Mouse (Mus musculus) c-Kit-positive CD71-positive TER-119-positive erythroid progenitor cells, embryonic 14.5 days (primary cell): ENCODE measurements at regions not wholly inside any gene's neighbourhood (a gene's known extent, or its start where the extent isn't known, plus 50 kb on each side); places are given as distances from the start of the nearest gene placed in this dataset.

ENCODE experiments used
- DNase-seq: peaks from one replicate; pipeline ENCODE4 v3.0.0-alpha.2; 2013; ENCODE audit warnings: low spot score

DNA sequence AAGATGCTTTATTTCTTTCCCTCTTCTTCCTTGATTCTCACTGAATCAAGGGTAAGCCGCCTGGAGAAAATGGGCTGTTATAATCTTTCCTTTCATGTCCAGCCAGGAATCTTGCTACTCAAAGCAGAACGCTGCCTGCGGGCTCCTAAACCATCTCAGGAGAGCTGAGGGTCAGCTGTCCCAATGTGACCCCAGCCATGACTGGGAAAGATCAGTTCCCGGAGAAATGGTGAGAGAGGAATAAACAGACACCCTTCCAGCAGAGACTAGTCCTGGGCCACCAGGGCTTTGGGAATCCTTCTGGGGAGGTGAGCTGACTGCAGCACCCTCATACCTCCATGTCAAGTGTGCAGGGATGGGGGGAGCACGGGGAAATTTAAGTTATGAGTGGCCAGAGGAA, 195.4 kb upstream of the Dio3 start:
- DNase-seq: no peak

DNA sequence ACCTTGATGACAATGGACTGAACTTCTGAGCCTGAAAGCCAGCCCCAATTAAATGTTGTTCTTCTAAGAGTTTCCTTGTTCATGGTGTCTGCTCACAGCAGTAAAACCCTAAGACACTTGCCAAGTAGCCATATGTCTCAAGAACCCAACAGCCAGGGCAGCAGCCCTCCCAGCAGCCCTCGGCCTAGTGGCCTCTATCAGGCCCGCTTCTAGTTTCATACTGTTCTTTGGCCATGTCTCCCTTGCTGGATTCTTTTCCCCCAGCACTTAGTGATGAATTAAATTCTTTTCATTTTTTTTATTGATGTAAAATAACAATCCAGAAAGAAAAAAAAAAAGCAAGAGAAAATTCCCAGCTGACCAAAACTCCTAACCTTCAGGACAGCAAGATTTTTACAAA, 191.9 kb upstream of the Dio3 start:
- no peak for DNase-seq

DNA sequence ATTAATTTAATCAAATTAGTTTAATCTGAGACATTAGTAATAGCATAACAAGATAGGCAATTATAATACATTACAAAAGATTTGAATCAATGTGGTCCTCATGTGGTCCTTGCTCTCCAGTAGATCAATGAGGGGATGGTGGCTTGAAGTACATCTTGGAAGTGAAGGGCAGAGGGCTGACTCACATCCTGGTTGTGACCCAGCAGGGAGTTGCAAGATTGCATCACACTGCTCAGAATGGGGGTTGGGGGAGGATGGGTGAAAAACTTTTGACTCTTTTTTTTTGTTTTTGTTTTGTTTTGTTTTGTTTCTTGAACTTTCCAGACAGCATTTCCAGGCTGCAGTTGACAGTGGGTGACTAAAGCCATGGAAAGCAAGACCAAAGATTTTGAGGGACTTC, 191.1 kb upstream of the Dio3 start:
- no peak for DNase-seq

- DNase-seq: no peak
These were observed 176.7 kb upstream of the Dio3 start for GRCm38 (mm10) chr12:110102186-110102585.

GRCm38 (mm10) chr12:110112051-110112722, 166.7 kb upstream of the Dio3 start:
- no peak for DNase-seq

- no peak for DNase-seq
These were observed 166.2 kb upstream of the Dio3 start for GRCm38 (mm10) chr12:110112723-110113105.

GRCm38 (mm10) chr12:110120141-110120540, 158.7 kb upstream of the Dio3 start:
- no peak for DNase-seq

DNA sequence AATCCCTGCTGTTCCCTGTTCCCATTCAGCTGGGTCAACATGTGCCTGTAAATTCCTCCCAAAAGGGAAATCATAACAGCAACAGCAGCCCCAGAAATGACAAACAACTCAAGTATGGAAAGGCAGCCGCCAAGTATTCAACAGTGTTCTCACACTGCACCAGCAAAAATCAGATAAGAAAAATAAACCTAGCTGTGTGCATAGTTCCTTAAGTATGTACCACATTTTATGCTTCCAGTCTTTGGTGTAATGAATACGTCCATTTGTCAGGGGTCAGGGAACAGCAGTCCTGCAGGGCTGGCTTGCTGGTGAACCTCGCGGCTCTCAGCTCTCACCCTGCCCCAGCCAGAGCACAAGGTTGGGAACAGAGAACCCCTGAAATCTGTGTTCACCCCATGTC, 155.9 kb upstream of the Dio3 start:
- DNase-seq: no peak

GRCm38 (mm10) chr12:110126525-110126924, 152.3 kb upstream of the Dio3 start:
- no peak for DNase-seq

DNA sequence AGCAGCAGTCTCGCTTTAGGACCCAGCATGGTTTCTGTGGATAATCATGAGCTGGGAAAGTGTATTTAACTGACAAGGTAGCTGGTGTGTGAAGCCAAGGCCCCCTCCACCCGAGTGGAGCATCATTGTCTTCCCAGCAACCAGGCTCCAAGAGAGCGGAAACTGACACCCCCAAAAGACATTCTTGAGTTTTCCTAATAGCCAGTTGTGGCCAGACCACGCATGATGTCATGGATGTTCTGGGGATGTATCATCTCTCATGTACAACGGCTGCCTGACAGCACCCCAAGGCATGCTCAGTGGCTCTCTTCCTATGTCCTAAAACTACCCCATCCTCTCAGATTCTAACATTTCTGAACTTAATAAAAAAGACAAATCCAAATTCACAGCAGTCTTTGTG, 133.5 kb upstream of the Dio3 start:
- DNase-seq: no peak

- DNase-seq: no peak
These were observed 124.5 kb upstream of the Dio3 start for GRCm38 (mm10) chr12:110154225-110154962.

DNA sequence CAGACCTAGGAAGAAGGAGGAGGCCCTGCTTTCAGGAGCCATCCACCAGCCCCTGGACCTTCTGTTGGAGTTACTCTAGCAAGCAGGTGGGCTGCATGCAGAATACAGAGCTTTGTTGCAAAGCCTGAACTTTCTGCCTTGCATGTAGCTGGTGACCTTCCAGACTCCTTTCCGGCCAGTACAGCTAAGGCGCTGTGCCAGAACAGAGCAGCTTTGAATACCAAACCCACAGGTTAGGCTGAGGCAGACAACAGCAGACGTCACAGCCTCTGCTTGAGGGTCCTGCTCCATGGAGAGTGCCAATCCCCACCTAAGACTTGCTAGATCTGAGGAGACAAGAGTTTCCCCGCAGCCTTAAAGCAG, 123.9 kb upstream of the Dio3 start:
- no peak for DNase-seq

GRCm38 (mm10) chr12:110156441-110156840, 122.4 kb upstream of the Dio3 start:
- no peak for DNase-seq

GRCm38 (mm10) chr12:110157998-110158747, 120.7 kb upstream of the Dio3 start:
- DNase-seq: no peak

GRCm38 (mm10) chr12:110161306-110161705, 117.6 kb upstream of the Dio3 start:
- no peak for DNase-seq

GRCm38 (mm10) chr12:110165462-110165861, 113.4 kb upstream of the Dio3 start:
- no peak for DNase-seq

DNA sequence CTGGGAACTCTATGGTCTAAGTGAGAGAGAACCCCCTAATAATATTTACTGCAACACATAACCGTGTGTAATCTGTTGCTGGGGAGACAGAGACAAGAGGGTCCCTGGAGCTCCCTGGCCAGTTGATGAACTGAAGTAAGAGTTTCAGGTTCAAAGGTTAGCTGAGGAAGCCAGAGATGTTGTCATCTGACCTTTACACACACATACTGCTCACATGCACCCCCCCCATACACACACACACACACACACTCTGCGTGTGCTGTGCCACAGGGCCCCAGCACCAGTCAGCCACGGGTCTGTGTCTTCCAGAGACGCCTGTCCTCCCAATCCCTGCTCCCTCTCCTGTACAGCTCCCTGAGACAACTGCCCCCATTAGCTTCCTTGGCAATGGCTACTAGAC, 110.5 kb upstream of the Dio3 start:
- no peak for DNase-seq

GRCm38 (mm10) chr12:110169261-110169660, 109.6 kb upstream of the Dio3 start:
- DNase-seq: no peak

- no peak for DNase-seq
These were observed 108.4 kb upstream of the Dio3 start for GRCm38 (mm10) chr12:110170496-110170895.

GRCm38 (mm10) chr12:110177826-110178225, 101.0 kb upstream of the Dio3 start:
- no peak for DNase-seq

- no peak for DNase-seq
These were observed 95.4 kb upstream of the Dio3 start for GRCm38 (mm10) chr12:110183473-110183872.

DNA sequence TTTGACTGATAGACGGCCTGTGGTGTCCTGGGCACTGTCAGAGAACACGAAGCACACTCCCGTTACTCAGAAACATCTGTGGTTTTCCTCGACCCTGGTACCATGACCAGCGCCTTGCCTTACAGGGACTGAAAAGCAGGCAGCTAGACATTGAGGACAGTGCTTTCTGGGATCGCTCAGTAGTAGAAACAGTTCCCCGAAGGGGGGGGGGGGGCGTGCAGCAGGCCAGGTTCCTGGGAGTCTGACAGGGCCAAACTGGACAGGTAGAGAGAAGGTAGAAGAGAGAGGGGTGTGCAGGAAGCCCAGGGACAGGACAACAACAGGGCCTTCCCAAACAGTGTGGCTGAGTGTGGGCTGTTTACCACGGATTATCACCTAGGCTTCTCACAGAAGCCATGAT, 93.5 kb upstream of the Dio3 start:
- no peak for DNase-seq

- no peak for DNase-seq
These were observed 92.5 kb upstream of the Dio3 start for GRCm38 (mm10) chr12:110186381-110186780.
